Mouse (Mus musculus): ENCODE results near the gene 2410137M14Rik. TPM values are rescaled to one million over a fixed set of nuclear protein-coding genes. Genes with fewer than 3 reads are reported as not detected.

2410137M14Rik gene
- total and polyA plus RNA-seq, 3 experiments: 0.40 TPM; not detected in 2

DNA sequence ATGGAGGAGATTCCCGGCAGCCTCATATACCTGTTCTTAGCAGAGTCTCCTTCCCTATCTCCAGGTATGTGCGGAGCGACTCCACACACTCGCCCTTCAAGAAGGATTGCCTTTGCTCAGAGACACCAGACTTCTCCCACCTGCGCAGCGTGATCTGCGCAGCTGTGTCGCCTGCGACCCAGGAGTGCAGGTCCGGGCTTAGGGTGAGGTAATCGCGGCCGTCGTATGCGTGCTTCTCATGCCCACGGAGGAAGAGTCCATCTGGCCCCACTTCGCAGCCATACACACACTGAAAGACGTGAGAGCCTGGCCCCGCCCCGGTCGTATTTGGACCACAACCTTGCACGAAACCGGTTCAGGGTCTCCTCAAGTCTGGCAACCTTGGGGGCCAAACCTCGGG lies 7.4 kb upstream of the 2410137M14Rik start:
- in situ Hi-C loops (cut with MboI; ENCODE audit: low pct_ligation_motif_present, low pct_unique_long_range_greater_than_20kb, low sequenced_read_pairs): no loop called here
- Histone ChIP-seq H3K79me2 (replicated peaks; ENCODE audit: control insufficient read depth, extremely low read depth, insufficient read depth, poor library complexity, severe bottlenecking) (no peaks in the 10 kb centered on the region), H3K4me2 (ENCODE audit: insufficient read depth, low read depth, poor library complexity, severe bottlenecking) (no peak overlapping the region), H3K36me3 (replicated peaks in 1 of 2; ENCODE audit: control insufficient read depth in 1 of 2, insufficient read depth in 1 of 2, low read length in 1 of 2) (peaks cover 0 to 4% of the 10 kb centered on the region in 2 experiments), H3K9ac (ENCODE audit: insufficient read depth, low read depth) (no peak overlapping the region), H3K27me3 (replicated peaks) (no peaks in the 10 kb centered on the region), H3K27ac (ENCODE audit: insufficient read depth, low read depth) (no peak overlapping the region), H3K9me3 (replicated peaks; ENCODE audit: low read length) (no peaks in the 10 kb centered on the region), H3K4me1 (ENCODE audit: control insufficient read depth in 1 of 2, insufficient read depth in 2 of 2) (peaks cover 3 to 17% of the 10 kb centered on the region in 2 experiments; a peak in 2 of 4 replicates), H3K4me3 (replicated peaks in 1 of 3; ENCODE audit: low read depth in 2 of 3, low read length in 2 of 3, poor library complexity in 1 of 3) (no peak overlapping the region)
- no peak for DNase-seq (ENCODE audit: extremely low read depth)
- TF ChIP-seq KAT2A (IDR thresholded peaks at IDR 0.05; ENCODE audit: insufficient replicate concordance, low read length) (no peak), UBTF (IDR thresholded peaks at IDR 0.05; ENCODE audit: low read depth, low read length) (no peak), RCOR1 (conservative IDR thresholded peaks at IDR 0.05; ENCODE audit: low read depth, low read length) (no peak), HCFC1 (IDR thresholded peaks at IDR 0.05; ENCODE audit: low read depth, low read length) (no peak), MAFK (IDR thresholded peaks at IDR 0.05; ENCODE audit: insufficient replicate concordance, low read length) (no peak), ETS1 (conservative IDR thresholded peaks at IDR 0.05; ENCODE audit: low read depth, low read length) (no peak), ZC3H11A (IDR thresholded peaks at IDR 0.05; ENCODE audit: low read depth, low read length) (no peak), JUND (conservative IDR thresholded peaks at IDR 0.05; ENCODE audit: low read depth, low read length) (no peak), PAX5 (IDR thresholded peaks at IDR 0.05; ENCODE audit: low read length) (no peak)
- dilution Hi-C loops (cut with MboI; ENCODE audit: extremely low pct_ligation_motif_present, extremely low pct_unique_long_range_greater_than_20kb, low sequenced_read_pairs): no loop called here

DNA sequence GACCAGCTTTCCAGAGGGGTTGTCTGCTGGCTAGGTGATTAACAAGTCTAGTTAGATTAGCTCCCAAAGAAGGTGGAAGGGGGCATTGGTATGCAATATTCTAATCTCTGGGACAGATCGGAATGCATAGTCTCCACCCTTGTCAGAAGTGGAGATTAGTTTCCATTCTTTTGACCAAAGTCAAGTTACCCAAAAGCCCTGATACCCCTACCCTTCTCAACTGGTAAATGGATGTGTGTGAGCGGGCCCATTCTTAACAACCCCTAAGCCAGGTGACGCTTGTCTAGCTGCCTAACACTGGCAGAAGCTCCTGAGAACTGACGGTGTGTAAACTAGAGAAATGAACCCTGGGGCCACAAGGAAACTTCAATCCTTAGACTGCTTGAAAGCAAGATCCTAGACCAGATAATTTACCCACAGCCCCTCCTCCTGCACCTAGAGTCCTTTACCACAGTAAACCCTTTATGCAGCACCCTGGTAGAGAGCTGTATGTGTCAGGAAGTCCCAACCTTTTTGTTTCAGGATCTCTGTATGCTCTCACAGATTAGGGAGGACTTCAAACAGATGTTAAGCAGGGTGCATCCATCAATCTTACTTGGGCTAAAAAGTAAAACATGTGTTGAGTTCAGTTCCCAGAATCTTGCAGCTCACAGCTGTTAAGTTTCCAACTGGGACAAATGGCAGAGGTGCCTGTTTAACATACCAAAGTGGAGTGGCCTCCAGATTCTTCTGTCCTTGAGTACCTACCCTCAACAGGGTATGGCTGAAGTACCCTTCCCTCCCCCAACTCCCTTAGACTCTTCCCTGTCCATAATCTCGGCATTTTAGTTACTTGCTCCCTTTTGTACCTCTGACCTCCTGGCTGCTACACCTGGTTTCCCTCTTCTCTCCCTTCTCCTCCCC lies 1.5 kb upstream of the 2410137M14Rik start:
- no peak overlapping the region for H3K27ac ChIP-seq (ENCODE audit: insufficient read depth, low read depth)
- no peaks in the 10 kb centered on the region for H3K36me3 ChIP-seq (replicated peaks in 1 of 2; ENCODE audit: control insufficient read depth in 1 of 2, insufficient read depth in 1 of 2, low read length in 1 of 2)
- H3K4me1 ChIP-seq (ENCODE audit: control insufficient read depth in 1 of 2, insufficient read depth in 2 of 2): no peaks in the 10 kb centered on the region
- no peak overlapping the region for H3K4me3 ChIP-seq (replicated peaks in 1 of 3; ENCODE audit: low read depth in 2 of 3, low read length in 2 of 3, poor library complexity in 1 of 3)
- no peak overlapping the region for H3K9ac ChIP-seq (ENCODE audit: insufficient read depth, low read depth)
- in situ Hi-C loops (cut with MboI; ENCODE audit: low pct_ligation_motif_present, low pct_unique_long_range_greater_than_20kb, low sequenced_read_pairs): no loop called here
- no peak for TF ChIP-seq ELF1 (IDR thresholded peaks at IDR 0.05; ENCODE audit: low read depth, low read length)
- no peaks in the 10 kb centered on the region for H3K27me3 ChIP-seq (replicated peaks)
- no peaks in the 10 kb centered on the region for H3K79me2 ChIP-seq (replicated peaks; ENCODE audit: control insufficient read depth, extremely low read depth, insufficient read depth, poor library complexity, severe bottlenecking)
- no peak overlapping the region for H3K4me2 ChIP-seq (ENCODE audit: insufficient read depth, low read depth, poor library complexity, severe bottlenecking)
- dilution Hi-C loops (cut with MboI; ENCODE audit: extremely low pct_ligation_motif_present, extremely low pct_unique_long_range_greater_than_20kb, low sequenced_read_pairs): no loop called here
- no peak for DNase-seq (ENCODE audit: extremely low read depth)
- no peaks in the 10 kb centered on the region for H3K9me3 ChIP-seq (replicated peaks; ENCODE audit: low read length)

DNA sequence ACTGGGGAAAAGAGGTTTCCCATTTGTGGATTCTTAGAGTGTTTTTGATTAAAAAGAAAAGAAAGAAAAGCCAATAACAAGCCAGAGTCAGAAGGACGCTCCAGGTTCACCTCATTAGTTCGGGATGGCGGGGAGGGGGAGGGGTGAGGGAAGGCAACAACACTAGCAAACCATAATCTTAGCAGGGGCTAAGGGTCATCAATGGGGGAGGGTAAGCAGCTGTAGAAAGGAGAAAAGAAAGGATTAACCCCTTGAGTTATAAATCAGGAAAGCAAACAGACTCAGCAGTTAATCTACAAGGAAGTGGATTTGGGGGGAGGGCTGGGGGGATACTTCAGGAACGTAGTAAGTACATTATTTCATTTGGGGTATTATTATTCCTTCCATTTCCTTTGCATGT lies 808 bp upstream of the 2410137M14Rik start:
- TF ChIP-seq NRF1 (IDR thresholded peaks at IDR 0.05; ENCODE audit: low read depth, low read length) (no peak), CTCF (conservative IDR thresholded peaks at IDR 0.05 in 1 of 2, IDR thresholded peaks at IDR 0.05 in 1 of 2; ENCODE audit: low read depth in 2 of 2, low read length in 2 of 2) (no peak), TCF12 (IDR thresholded peaks at IDR 0.05; ENCODE audit: low read depth, low read length) (no peak), POLR2A (IDR thresholded peaks at IDR 0.05; ENCODE audit: low read depth, low read length) (no peak), ETS1 (conservative IDR thresholded peaks at IDR 0.05; ENCODE audit: low read depth, low read length) (no peak), MAX (IDR thresholded peaks at IDR 0.05; ENCODE audit: low read length) (no peak), ZC3H11A (IDR thresholded peaks at IDR 0.05; ENCODE audit: low read depth, low read length) (no peak), ELF1 (IDR thresholded peaks at IDR 0.05; ENCODE audit: low read depth, low read length) (no peak), MXI1 (IDR thresholded peaks at IDR 0.05; ENCODE audit: low read depth, low read length) (no peak), MYC (IDR thresholded peaks at IDR 0.05; ENCODE audit: low read depth, low read length) (no peak), GABPA (IDR thresholded peaks at IDR 0.05; ENCODE audit: insufficient replicate concordance, low read depth, low read length) (no peak), UBTF (IDR thresholded peaks at IDR 0.05; ENCODE audit: low read depth, low read length) (no peak), SMC3 (IDR thresholded peaks at IDR 0.05; ENCODE audit: low read depth, low read length) (no peak), POLR2AphosphoS2 (IDR thresholded peaks at IDR 0.05; ENCODE audit: low read depth, low read length) (no peak), MAZ (IDR thresholded peaks at IDR 0.05; ENCODE audit: low read depth, low read length) (no peak), PAX5 (IDR thresholded peaks at IDR 0.05; ENCODE audit: low read length) (no peak)
- H3K4me2 ChIP-seq (ENCODE audit: insufficient read depth, low read depth, poor library complexity, severe bottlenecking): no peak overlapping the region
- no peak overlapping the region for H3K4me3 ChIP-seq (replicated peaks in 1 of 3; ENCODE audit: low read depth in 2 of 3, low read length in 2 of 3, poor library complexity in 1 of 3)
- H3K4me1 ChIP-seq (ENCODE audit: control insufficient read depth in 1 of 2, insufficient read depth in 2 of 2): no peaks in the 10 kb centered on the region
- in situ Hi-C loops (cut with MboI; ENCODE audit: low pct_ligation_motif_present, low pct_unique_long_range_greater_than_20kb, low sequenced_read_pairs) (no loop called here), dilution Hi-C loops (cut with MboI; ENCODE audit: extremely low pct_ligation_motif_present, extremely low pct_unique_long_range_greater_than_20kb, low sequenced_read_pairs) (no loop called here)
- DNase-seq (ENCODE audit: extremely low read depth): no peak
- H3K36me3 ChIP-seq (replicated peaks in 1 of 2; ENCODE audit: control insufficient read depth in 1 of 2, insufficient read depth in 1 of 2, low read length in 1 of 2): no peaks in the 10 kb centered on the region
- H3K27me3 ChIP-seq (replicated peaks): no peaks in the 10 kb centered on the region
- no peak overlapping the region for H3K27ac ChIP-seq (ENCODE audit: insufficient read depth, low read depth)
- no peak overlapping the region for H3K9ac ChIP-seq (ENCODE audit: insufficient read depth, low read depth)
- no peaks in the 10 kb centered on the region for H3K9me3 ChIP-seq (replicated peaks; ENCODE audit: low read length)
- H3K79me2 ChIP-seq (replicated peaks; ENCODE audit: control insufficient read depth, extremely low read depth, insufficient read depth, poor library complexity, severe bottlenecking): no peaks in the 10 kb centered on the region
